Mouse (Mus musculus) lung, postnatal 0 days (tissue): ENCODE results near the gene Cdadc1. TPM values are rescaled to one million over a fixed set of nuclear protein-coding genes. Genes with fewer than 3 reads are reported as not detected.

Experiments
- ATAC-seq: fragments of 200-750 bp; cut with Nextera tagmentation; 2 replicates; pipeline ENCODE4 v1.8.0; 2017; ENCODE audit warnings: moderate library complexity
- DNase-seq: peaks from one replicate; pipeline ENCODE4 v3.0.0-alpha.2; 2016; ENCODE audit warnings: low spot score
- H3K27ac ChIP-seq: fragments of 300-500 bp; sonication (generic); 2 replicates; pipeline ENCODE4 v1.5.1; 2014; ENCODE audit warnings: antibody characterized with exemption, mild to moderate bottlenecking, low read length, mixed read lengths
- H3K27me3 ChIP-seq: fragments of 300-500 bp; sonication (generic); replicated peaks from 2 replicates; pipeline ENCODE4 v1.6.1; 2014; ENCODE audit warnings: low read length, mixed read lengths; ENCODE audit not compliant: insufficient read depth
- H3K36me3 ChIP-seq: fragments of 300-500 bp; sonication (generic); 2 replicates; pipeline ENCODE4 v1.6.1; 2014; ENCODE audit warnings: low read length, mixed read lengths; ENCODE audit not compliant: insufficient read depth
- H3K4me1 ChIP-seq: fragments of 300-500 bp; sonication (generic); 2 replicates; pipeline ENCODE4 v1.6.1; 2014; ENCODE audit warnings: antibody characterized with exemption, low read depth, low read length, mixed read lengths; ENCODE audit not compliant: insufficient read depth
- H3K4me2 ChIP-seq: fragments of 300-500 bp; sonication (generic); replicated peaks from 2 replicates; pipeline ENCODE4 v1.6.1; 2014; ENCODE audit warnings: low read depth, mild to moderate bottlenecking, low read length, moderate library complexity, mixed read lengths
- H3K4me3 ChIP-seq: fragments of 300-500 bp; sonication (generic); 2 replicates; pipeline ENCODE4 v1.5.1; 2014; ENCODE audit warnings: low read depth, low read length
- H3K9ac ChIP-seq: fragments of 300-500 bp; sonication (generic); replicated peaks from 2 replicates; pipeline ENCODE4 v1.6.1; 2014; ENCODE audit warnings: low read depth, mild to moderate bottlenecking
- H3K9me3 ChIP-seq: fragments of 300-500 bp; sonication (generic); 2 replicates; pipeline ENCODE4 v1.6.1; 2016; ENCODE audit warnings: low read length, mixed read lengths
- CTCF ChIP-seq: IDR thresholded peaks from 2 replicates; pipeline ENCODE4 v1.5.1; 2016; ENCODE audit warnings: antibody characterized with exemption, mild to moderate bottlenecking
- EP300 ChIP-seq: IDR thresholded peaks from 2 replicates; pipeline ENCODE4 v1.6.1; 2016; ENCODE audit warnings: antibody characterized with exemption, mild to moderate bottlenecking, control low read depth
- WGBS: fragments of 180-500 bp; shearing (Covaris S2); extraction: QIAGEN DNeasy Blood & Tissue Kit; methylation state at CpG from one replicate; pipeline ENCODE4 v1.1.7; 2014; 5-methylcytosine and 5-hydroxymethylcytosine counted together
- polyA plus RNA-seq: library from polyadenylated mRNA; unstranded; fragments of >200 nt; fragmentation: Nextera tagmentation; extraction: Ambion mirVana; gene quantifications from 2 replicates; pipeline ENCODE4 v1.2.1, GENCODE M21; 2015

The Cdadc1 gene
- polyA plus RNA-seq, 1 experiment from 2014 or later = 42.3 TPM

DNA sequence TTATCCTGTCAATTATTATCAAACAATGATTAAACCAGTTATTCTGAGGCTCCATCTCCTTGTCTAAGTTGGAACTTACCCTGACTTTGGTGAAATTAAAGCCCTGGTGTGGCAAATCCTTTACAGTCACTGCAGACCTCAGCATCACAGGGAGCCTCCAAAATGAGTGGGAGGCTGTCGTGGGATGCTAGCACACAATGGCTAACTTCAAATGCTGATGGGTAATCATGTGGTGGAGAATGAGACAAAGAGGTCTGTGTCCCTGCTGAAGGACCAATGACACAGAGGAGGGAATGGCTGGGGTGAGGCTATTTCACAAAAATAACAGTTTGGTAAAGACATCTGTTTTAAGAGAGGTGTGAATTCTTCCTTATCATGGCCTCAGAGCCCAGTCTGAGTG, 39.9 kb downstream of the Cdadc1 start:
- H3K9me3 ChIP-seq = no peaks in the 10 kb centered on the region
- no peaks in the 10 kb centered on the region for H3K27me3 ChIP-seq
- no peak for TF ChIP-seq CTCF
- TF ChIP-seq EP300 = no peak
- no peak overlapping the region for H3K9ac ChIP-seq
- no peaks in the 10 kb centered on the region for H3K4me1 ChIP-seq
- WGBS = 69% methylated on average over 1 of the region's 1 CpGs
- H3K36me3 ChIP-seq = no peaks in the 10 kb centered on the region
- ATAC-seq = no peak
- no peak for DNase-seq
- H3K27ac ChIP-seq = no peak overlapping the region
- H3K4me2 ChIP-seq = no peak overlapping the region
- no peak overlapping the region for H3K4me3 ChIP-seq

DNA sequence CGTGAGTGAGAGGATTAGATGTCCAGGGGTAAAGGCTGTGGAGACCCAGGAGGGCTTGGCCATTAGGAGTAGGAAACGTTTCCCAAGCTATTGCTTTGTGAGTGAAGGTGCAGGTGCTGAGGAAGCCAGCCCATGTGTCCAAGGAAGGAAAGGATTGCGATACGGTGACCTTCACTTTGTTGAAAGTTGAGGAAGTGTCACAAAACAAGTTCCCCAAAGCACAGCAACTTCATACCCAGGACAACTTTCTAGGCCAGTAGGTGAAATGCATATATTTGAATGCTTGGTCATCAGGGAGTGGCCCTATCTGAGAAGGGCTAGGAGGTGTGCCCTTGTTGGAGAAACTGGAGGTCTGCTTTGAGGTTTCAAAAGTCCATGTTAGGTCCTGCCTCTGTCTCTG, 40.7 kb downstream of the Cdadc1 start:
- H3K4me1 ChIP-seq = no peaks in the 10 kb centered on the region
- whole genome bisulfite sequencing = 60% methylated on average over 4 of the region's 4 CpGs

DNA sequence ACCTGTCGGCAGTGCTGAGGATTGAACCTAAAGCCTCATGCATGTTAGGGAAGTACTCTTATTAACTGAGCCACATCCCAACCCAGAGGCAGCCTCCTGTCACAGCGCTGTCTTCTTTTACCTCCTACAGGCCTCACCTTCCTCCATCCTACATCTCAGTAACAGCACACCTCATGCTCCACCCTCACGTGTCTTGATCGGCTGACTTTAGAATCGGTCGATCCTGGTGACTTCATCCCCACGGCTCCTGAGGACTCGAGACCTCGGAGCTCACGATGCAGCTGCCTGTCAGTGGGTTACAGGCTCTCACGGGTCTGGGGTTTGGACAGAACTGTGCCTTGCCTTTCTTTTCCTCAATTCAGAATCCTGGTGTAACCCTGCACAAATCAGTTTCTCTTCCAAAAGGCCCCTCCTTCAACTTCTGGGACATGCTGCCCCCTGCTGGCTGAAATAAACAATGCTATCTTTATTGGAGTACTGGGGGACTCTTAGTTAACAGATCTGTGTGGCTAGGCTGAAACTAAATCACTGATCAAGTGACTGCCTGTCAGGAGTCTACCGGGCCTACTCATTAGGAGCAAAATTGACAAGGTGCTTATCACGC, 41.7 kb downstream of the Cdadc1 start:
- Histone ChIP-seq H3K36me3 (no peaks in the 10 kb centered on the region), H3K27me3 (no peaks in the 10 kb centered on the region), H3K9ac (no peak overlapping the region), H3K4me3 (no peak overlapping the region), H3K4me2 (peak overlapping the region; percentile 47), H3K9me3 (no peaks in the 10 kb centered on the region), H3K4me1 (peaks cover 5% of the 10 kb centered on the region; the same call in 1 of the 2 replicates), H3K27ac (no peak overlapping the region)
- 51% methylated on average over 13 of the region's 13 CpGs for WGBS
- ATAC-seq = peak; percentile 39
- DNase-seq = peak; percentile 84
- TF ChIP-seq CTCF = peak; percentile 84
- no peak for TF ChIP-seq EP300

More for the DNA sequence above, 40.7 kb downstream of the Cdadc1 start:
- H3K27ac ChIP-seq = no peak overlapping the region
- H3K4me2 ChIP-seq = no peak overlapping the region
- H3K36me3 ChIP-seq = no peaks in the 10 kb centered on the region
- no peak for ATAC-seq
- TF ChIP-seq EP300 (no peak), CTCF (no peak)
- H3K9me3 ChIP-seq = no peaks in the 10 kb centered on the region
- H3K4me3 ChIP-seq = no peak overlapping the region
- H3K27me3 ChIP-seq = no peaks in the 10 kb centered on the region
- no peak overlapping the region for H3K9ac ChIP-seq
- DNase-seq = no peak

DNA sequence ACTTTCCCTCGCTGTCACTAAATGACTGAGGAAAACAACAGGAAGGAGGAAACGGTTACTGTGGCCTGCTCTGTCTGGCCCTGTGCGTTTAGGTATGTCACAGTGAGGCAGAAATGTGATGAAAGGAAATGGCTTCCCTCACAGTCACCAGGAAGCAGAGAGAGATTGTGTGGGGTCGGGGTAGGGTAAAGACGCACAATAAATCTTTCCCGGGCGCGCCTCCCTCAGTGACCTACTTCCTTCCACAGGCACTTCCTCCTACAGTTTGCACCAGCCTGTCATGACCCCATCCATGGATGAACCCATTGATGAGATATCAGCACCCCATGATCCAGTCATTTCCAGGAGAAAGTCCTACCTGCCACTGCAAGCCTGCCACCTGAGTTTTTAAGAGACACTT, 42.7 kb downstream of the Cdadc1 start:
- WGBS = 56% methylated on average over 8 of the region's 8 CpGs
- no peak overlapping the region for H3K4me2 ChIP-seq
- no peak overlapping the region for H3K4me3 ChIP-seq
- no peak overlapping the region for H3K9ac ChIP-seq
- H3K27me3 ChIP-seq = no peaks in the 10 kb centered on the region
- no peaks in the 10 kb centered on the region for H3K9me3 ChIP-seq
- H3K27ac ChIP-seq = no peak overlapping the region
- H3K36me3 ChIP-seq = no peaks in the 10 kb centered on the region
- DNase-seq = no peak
- H3K4me1 ChIP-seq = peaks cover 6% of the 10 kb centered on the region; the same call in 1 of the 2 replicates
- TF ChIP-seq EP300 (no peak), CTCF (no peak)
- no peak for ATAC-seq

DNA sequence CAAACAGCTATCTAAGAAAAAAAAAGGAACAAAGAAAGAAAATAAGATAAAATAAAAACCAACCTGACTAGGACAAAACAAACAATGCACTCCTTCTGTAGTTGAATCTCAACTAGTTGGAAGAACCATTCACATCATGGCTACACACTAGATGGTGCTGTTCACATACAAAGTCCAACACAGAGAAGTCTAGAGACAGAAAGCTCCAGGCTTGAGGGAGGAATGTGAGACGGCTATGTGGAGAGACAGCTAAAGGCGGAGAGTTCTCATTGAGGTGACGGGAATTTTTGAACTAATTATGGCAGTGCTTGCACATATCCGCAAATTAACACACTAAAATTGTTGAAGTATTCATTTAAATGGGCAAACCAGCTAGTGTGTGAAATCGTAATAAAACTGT, 43.7 kb downstream of the Cdadc1 start:
- H3K27ac ChIP-seq = no peak overlapping the region
- H3K9me3 ChIP-seq = no peaks in the 10 kb centered on the region
- peaks cover 6% of the 10 kb centered on the region; the same call in 1 of the 2 replicates for H3K4me1 ChIP-seq
- H3K27me3 ChIP-seq = no peaks in the 10 kb centered on the region
- no peak overlapping the region for H3K4me3 ChIP-seq
- no peaks in the 10 kb centered on the region for H3K36me3 ChIP-seq
- H3K9ac ChIP-seq = no peak overlapping the region
- TF ChIP-seq CTCF (peak; percentile 65), EP300 (no peak)
- ATAC-seq (no peak), DNase-seq (peak; percentile 58)
- WGBS = 57% methylated on average over 5 of the region's 5 CpGs
- no peak overlapping the region for H3K4me2 ChIP-seq

DNA sequence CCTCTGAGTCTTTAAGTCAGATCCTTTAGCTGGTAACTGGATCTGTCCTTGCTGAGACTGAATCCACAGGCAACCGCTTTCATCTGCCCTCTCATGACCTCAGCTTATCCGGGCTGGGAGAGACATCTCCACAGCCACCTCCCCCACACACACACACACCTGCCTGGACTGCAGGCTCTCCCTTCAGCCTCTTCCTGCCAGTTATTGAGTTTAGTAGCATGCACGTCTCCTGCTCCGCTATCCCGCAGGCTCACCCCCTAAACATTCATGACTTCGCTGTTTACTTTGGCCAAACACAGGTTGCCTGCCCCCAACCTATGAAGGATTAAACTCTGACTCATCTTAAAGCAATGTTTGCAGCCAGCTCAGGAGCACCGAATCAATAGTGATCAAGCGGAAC, 45.8 kb downstream of the Cdadc1 start:
- Histone ChIP-seq H3K9me3 (no peaks in the 10 kb centered on the region), H3K27me3 (no peaks in the 10 kb centered on the region), H3K4me1 (peaks cover 6% of the 10 kb centered on the region; the same call in 1 of the 2 replicates), H3K36me3 (no peaks in the 10 kb centered on the region), H3K4me3 (no peak overlapping the region), H3K4me2 (no peak overlapping the region), H3K27ac (no peak overlapping the region), H3K9ac (no peak overlapping the region)
- DNase-seq = no peak
- 35% methylated on average over 8 of the region's 8 CpGs for WGBS
- no peak; the same call in 1 of the 2 replicates for ATAC-seq
- TF ChIP-seq EP300 = no peak
